Mouse (Mus musculus): Measurements from ENCODE around the gene Olfr914.

GRCm38 (mm10) chr9:38659775-38660174 is 54.9 kb downstream of the Olfr914 start, which contains the start of gene Olfr916:
- TF ChIP-seq CTCF (IDR thresholded peaks at IDR 0.05; ENCODE audit: borderline replicate concordance, insufficient read depth, low read depth, low read length) (no peak), POLR2A (IDR thresholded peaks at IDR 0.05; ENCODE audit: borderline replicate concordance, insufficient read depth, low read length) (no peak)

Measured in cerebellum, adult 2 months (tissue).